Comparison of ENCODE assay signal across 21 mouse cellular contexts in the genomic region with DNA sequence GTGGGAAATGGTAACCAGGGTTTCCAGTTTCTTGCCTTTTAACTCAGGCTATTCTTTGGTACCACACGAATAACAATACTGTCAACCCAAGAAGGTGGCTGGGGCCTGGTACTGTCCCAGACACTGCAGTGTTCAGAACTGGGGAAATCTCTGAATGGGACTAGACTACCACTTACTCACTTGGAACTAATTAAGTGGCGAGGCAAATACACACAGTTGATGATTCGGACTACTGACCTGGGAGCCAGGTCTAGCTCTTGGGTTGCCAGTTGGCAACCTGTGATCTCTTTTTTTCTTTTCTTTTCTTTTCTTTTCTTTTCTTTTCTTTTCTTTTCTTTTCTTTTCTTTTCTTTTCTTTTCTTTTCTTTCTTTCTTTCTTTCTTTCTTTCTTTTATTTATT. TPM values are rescaled to one million over a fixed set of nuclear protein-coding genes. Genes with fewer than 3 reads are reported as not detected.
"Had no signal": no experiment of that assay in that cellular context is flagged by ENCODE, and none has a peak within 500 bp of the region (broad histone marks: within the 10 kb centered on the region; RNA-seq: fewer than 3 reads in every experiment).

No protein-coding gene starts in this region.

- H3K4me3 ChIP-seq: hindbrain, embryonic 15.5 days; kidney, embryonic 15.5 days; layer of hippocampus, adult 2 months; limb, embryonic 13.5 days; liver, embryonic 15.5 days; lung, embryonic 15.5 days; megakaryocyte, embryonic 14.5 days; midbrain, embryonic 15.5 days; neural tube, embryonic 12.5 days; stomach, embryonic 15.5 days had no signal

- H3K9ac ChIP-seq: hindbrain, embryonic 15.5 days; kidney, embryonic 15.5 days; limb, embryonic 13.5 days; liver, embryonic 15.5 days; lung, embryonic 15.5 days; midbrain, embryonic 15.5 days; neural tube, embryonic 12.5 days; stomach, embryonic 15.5 days had no signal

- ATAC-seq: midbrain, embryonic 15.5 days had no signal

- H3K4me2 ChIP-seq: hindbrain, embryonic 15.5 days; kidney, embryonic 15.5 days; limb, embryonic 13.5 days; liver, embryonic 15.5 days; lung, embryonic 15.5 days; midbrain, embryonic 11.5 days; midbrain, embryonic 15.5 days; neural tube, embryonic 12.5 days; stomach, embryonic 15.5 days had no signal

- DNase-seq: left cerebral cortex, postnatal 4 days; lung, postnatal 14 days; right cerebral cortex, postnatal 4 days; thymus, adult 2 months; thymus, postnatal 36 days had no signal

- H3K9me3 ChIP-seq: hindbrain, embryonic 15.5 days; kidney, embryonic 15.5 days; limb, embryonic 13.5 days; liver, embryonic 15.5 days; lung, embryonic 15.5 days; megakaryocyte, embryonic 14.5 days; midbrain, embryonic 15.5 days; neural tube, embryonic 12.5 days; stomach, embryonic 15.5 days had no signal

- H3K27me3 ChIP-seq: hindbrain, embryonic 15.5 days; kidney, embryonic 15.5 days; limb, embryonic 13.5 days; liver, embryonic 15.5 days; lung, embryonic 15.5 days; midbrain, embryonic 15.5 days; neural tube, embryonic 12.5 days; stomach, embryonic 15.5 days had no signal

- H3K36me3 ChIP-seq: hindbrain, embryonic 15.5 days; kidney, embryonic 15.5 days; limb, embryonic 13.5 days; liver, embryonic 15.5 days; lung, embryonic 15.5 days; midbrain, embryonic 15.5 days; neural tube, embryonic 12.5 days; stomach, embryonic 15.5 days had no signal

- H3K4me1 ChIP-seq: stomach, embryonic 15.5 days had no signal

- H3K27ac ChIP-seq: hindbrain, embryonic 15.5 days; layer of hippocampus, adult 2 months; limb, embryonic 13.5 days; lung, embryonic 15.5 days; macrophage; midbrain, embryonic 15.5 days had no signal

RNA-seq across cellular contexts. Expression of a gene that starts 9.8 kb away (rescaled TPM):
- total RNA-seq: monocyte, adult 5-6 weeks; neutrophil, adult 5-6 weeks had no signal
- polyA plus RNA-seq: macrophage; testis, adult 2 months had no signal

RNA-seq across cellular contexts. Expression of a gene that starts 29.0 kb away (rescaled TPM):
- total RNA-seq: monocyte, adult 5-6 weeks; neutrophil, adult 5-6 weeks had no signal
- polyA plus RNA-seq: liver, embryonic 15.5 days; lung, embryonic 15.5 days; macrophage; spleen, adult 2 months had no signal
